Mouse (Mus musculus): ENCODE results near the gene Rfx3. TPM values are rescaled to one million over a fixed set of nuclear protein-coding genes. Genes with fewer than 3 reads are reported as not detected.

Gene Rfx3
- polyA plus RNA-seq (2016; fragmentation: Nextera tagmentation; extraction: Ambion mirVana), result 26.8 and 26.9 TPM in 2 replicates

DNA sequence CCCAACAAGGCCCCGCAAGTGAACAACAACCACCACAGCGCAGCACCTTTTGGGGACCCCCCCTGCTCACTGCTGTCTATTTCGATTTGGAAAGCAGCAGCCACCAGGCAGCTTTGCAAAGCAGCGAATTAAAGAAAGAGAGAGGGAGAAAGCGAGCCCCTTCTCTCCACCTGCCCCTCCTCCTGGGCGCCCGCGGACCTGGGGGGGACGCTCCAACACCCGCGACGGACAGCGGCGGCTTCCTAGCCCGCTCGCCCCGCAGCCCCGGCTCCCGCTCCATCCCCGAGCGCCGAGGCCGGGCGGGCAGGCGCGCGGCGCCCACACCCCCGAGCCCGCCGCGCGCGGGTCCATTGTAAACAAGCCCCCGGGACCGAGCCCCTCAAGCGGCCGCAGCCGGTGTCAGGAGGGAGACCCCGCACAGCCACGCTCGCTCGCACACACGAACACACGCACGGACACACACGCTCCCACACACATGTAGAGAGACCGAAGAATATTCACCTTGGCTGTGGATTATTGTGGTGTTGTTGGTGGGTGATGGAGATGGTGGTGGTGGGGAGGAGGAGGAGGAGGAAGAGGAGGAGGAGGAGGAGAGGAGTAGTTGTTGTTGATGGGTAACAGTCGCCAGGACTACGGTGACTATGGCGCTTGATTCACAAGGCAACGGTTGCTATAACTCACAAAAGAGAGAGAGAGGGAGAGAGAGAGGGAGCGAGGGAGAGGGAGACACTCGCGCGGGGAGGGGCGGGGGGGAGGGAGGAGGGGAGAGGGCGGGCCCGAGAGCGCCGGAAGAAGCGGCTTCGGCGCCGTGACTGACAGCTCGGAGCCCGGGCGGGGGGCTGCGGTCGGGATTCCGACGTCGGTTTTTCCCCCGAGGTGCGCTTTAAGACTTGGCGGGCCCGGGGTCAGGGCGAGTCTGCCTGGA is at the start of gene Rfx3:
Gene Rfx3, minus strand, starts transcription at position 696 of the 925 bp plus-strand sequence.
- H3K9me3 ChIP-seq, result no peaks in the 10 kb centered on the region
- H3K36me3 ChIP-seq, result no peaks in the 10 kb centered on the region
- ATAC-seq (ENCODE audit: low FRiP score, low read depth), result peak; percentile 87
- H3K4me1 ChIP-seq, result peaks cover 8% of the 10 kb centered on the region; the same call in 1 of the 2 replicates
- WGBS, result under 1% methylated on average over 76 of the region's 78 CpGs
- no peaks in the 10 kb centered on the region for H3K27me3 ChIP-seq (replicated peaks)
- peak within 1 kb of the TSS; percentile 96 for H3K9ac ChIP-seq
- H3K27ac ChIP-seq, result peak within 1 kb of the TSS; percentile 99
- peak within 1 kb of the TSS; percentile 71 for H3K4me2 ChIP-seq (replicated peaks)
- peak within 1 kb of the TSS; percentile 89 for H3K4me3 ChIP-seq

GRCm38 (mm10) chr19:28052058-28052457 is 41.1 kb upstream of the Rfx3 start:
- Histone ChIP-seq H3K27me3 (replicated peaks) (no peaks in the 10 kb centered on the region), H3K4me1 (no peaks in the 10 kb centered on the region), H3K36me3 (no peaks in the 10 kb centered on the region), H3K4me2 (replicated peaks) (no peak overlapping the region), H3K9ac (no peak overlapping the region), H3K4me3 (no peak overlapping the region), H3K9me3 (no peaks in the 10 kb centered on the region), H3K27ac (no peak overlapping the region)
- ATAC-seq (ENCODE audit: low FRiP score, low read depth), result no peak
- 86% methylated on average over 1 of the region's 1 CpGs for WGBS

- no peak overlapping the region for H3K27ac ChIP-seq
- no peak for ATAC-seq (ENCODE audit: low FRiP score, low read depth)
- H3K9ac ChIP-seq, result no peak overlapping the region
- no peak overlapping the region for H3K4me3 ChIP-seq
- H3K9me3 ChIP-seq, result no peaks in the 10 kb centered on the region
- H3K4me1 ChIP-seq, result no peaks in the 10 kb centered on the region
- H3K36me3 ChIP-seq, result no peaks in the 10 kb centered on the region
- H3K27me3 ChIP-seq (replicated peaks), result no peaks in the 10 kb centered on the region
- no peak overlapping the region for H3K4me2 ChIP-seq (replicated peaks)
- 82% methylated on average over 5 of the region's 5 CpGs for WGBS
Observed at GRCm38 (mm10) chr19:28051571-28051970, 40.6 kb upstream of the Rfx3 start.

- no peak overlapping the region for H3K4me2 ChIP-seq (replicated peaks)
- 79% methylated on average over 4 of the region's 4 CpGs for WGBS
- no peak overlapping the region for H3K4me3 ChIP-seq
- no peak overlapping the region for H3K27ac ChIP-seq
- no peaks in the 10 kb centered on the region for H3K9me3 ChIP-seq
- no peaks in the 10 kb centered on the region for H3K36me3 ChIP-seq
- no peak overlapping the region for H3K9ac ChIP-seq
- no peaks in the 10 kb centered on the region for H3K27me3 ChIP-seq (replicated peaks)
- no peak for ATAC-seq (ENCODE audit: low FRiP score, low read depth)
- no peaks in the 10 kb centered on the region for H3K4me1 ChIP-seq
Observed at GRCm38 (mm10) chr19:28049280-28049679, 38.3 kb upstream of the Rfx3 start.

GRCm38 (mm10) chr19:28046806-28047205 is 35.8 kb upstream of the Rfx3 start:
- no peaks in the 10 kb centered on the region for H3K36me3 ChIP-seq
- no peak overlapping the region for H3K4me3 ChIP-seq
- H3K4me1 ChIP-seq, result no peaks in the 10 kb centered on the region
- no peak overlapping the region for H3K27ac ChIP-seq
- no peaks in the 10 kb centered on the region for H3K9me3 ChIP-seq
- H3K9ac ChIP-seq, result no peak overlapping the region
- 90% methylated on average over 5 of the region's 5 CpGs for WGBS
- H3K4me2 ChIP-seq (replicated peaks), result no peak overlapping the region
- no peaks in the 10 kb centered on the region for H3K27me3 ChIP-seq (replicated peaks)
- no peak for ATAC-seq (ENCODE audit: low FRiP score, low read depth)

DNA sequence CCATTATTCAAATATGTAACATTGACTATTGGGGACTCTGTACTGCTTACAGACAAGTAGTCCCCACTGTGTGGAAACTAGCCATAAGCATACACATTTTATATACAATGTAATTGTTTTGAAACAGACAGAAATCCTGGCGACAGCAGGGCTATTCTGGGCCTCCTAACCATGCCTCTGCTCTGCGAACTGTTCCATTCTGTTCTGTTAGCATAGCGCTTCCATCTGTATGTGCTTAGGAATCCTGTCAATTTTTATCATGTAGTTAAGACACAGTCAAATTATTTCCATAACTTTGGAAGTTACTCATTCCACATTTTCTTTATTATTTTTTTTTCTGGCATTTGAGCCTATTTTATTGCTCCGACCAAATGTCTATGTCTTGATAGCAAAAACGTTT is 34.0 kb upstream of the Rfx3 start:
- no peak for ATAC-seq (ENCODE audit: low FRiP score, low read depth)
- Histone ChIP-seq H3K4me3 (no peak overlapping the region), H3K9me3 (no peaks in the 10 kb centered on the region), H3K9ac (no peak overlapping the region), H3K27ac (no peak overlapping the region), H3K36me3 (no peaks in the 10 kb centered on the region), H3K4me2 (replicated peaks) (no peak overlapping the region), H3K4me1 (no peaks in the 10 kb centered on the region), H3K27me3 (replicated peaks) (no peaks in the 10 kb centered on the region)
- 85% methylated on average over 5 of the region's 5 CpGs for WGBS

GRCm38 (mm10) chr19:28011718-28012499 is 943 bp upstream of the Rfx3 start:
- Histone ChIP-seq H3K9me3 (no peaks in the 10 kb centered on the region), H3K9ac (peak overlapping the region; percentile 85), H3K27ac (peak overlapping the region; percentile 99), H3K4me3 (peak overlapping the region; percentile 89), H3K36me3 (no peaks in the 10 kb centered on the region), H3K4me2 (replicated peaks) (peak overlapping the region; percentile 71), H3K4me1 (peaks cover 8% of the 10 kb centered on the region; the same call in 1 of the 2 replicates), H3K27me3 (replicated peaks) (no peaks in the 10 kb centered on the region)
- WGBS, result 1% methylated on average over 52 of the region's 52 CpGs
- ATAC-seq (ENCODE audit: low FRiP score, low read depth), result peak; percentile 73

- WGBS, result 0% methylated on average over 28 of the region's 30 CpGs
- peak overlapping the region; percentile 89 for H3K4me3 ChIP-seq
- ATAC-seq (ENCODE audit: low FRiP score, low read depth), result peak; percentile 99
Observed at GRCm38 (mm10) chr19:28011396-28011717, 391 bp upstream of the Rfx3 start.

DNA sequence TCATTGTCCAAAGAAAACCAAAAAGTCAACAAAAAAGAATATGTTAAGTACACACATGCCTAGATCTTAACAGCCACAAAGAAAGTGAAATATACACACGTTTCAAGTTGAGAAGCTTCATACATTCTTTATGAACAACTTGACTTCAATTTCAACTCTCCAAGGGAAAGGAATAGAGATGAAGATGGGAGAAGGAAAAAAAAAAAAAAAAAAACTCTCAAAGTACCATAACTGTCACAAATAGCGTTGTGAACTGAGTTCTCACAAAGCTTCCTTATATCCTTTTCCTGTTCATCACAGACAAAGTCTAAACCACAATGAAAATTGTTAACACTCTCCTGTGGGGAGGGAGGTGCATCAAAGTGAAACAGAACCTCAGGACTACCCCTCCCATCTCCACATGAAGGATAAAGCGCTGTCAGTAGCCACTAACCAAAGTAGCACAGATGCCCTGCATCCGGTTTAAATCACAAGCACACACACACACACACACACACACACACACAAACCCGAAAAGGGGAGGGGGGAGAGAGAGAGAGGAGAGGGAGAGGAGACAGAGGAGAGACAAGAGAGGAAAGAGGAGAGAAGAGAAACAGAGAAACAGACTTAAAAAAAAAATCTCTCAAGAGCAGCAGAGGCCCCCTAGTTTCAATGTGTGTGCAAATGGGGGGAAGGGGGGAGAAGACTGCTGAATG is 1.2 kb downstream of the Rfx3 start:
- no peaks in the 10 kb centered on the region for H3K27me3 ChIP-seq (replicated peaks)
- H3K4me1 ChIP-seq, result peaks cover 8% of the 10 kb centered on the region; the same call in 1 of the 2 replicates
- under 1% methylated on average over 5 of the region's 5 CpGs for WGBS
- peak overlapping the region; percentile 99 for H3K27ac ChIP-seq
- no peaks in the 10 kb centered on the region for H3K9me3 ChIP-seq
- no peaks in the 10 kb centered on the region for H3K36me3 ChIP-seq
- peak overlapping the region; percentile 71 for H3K4me2 ChIP-seq (replicated peaks)
- H3K9ac ChIP-seq, result peak overlapping the region; percentile 96
- no peak for ATAC-seq (ENCODE audit: low FRiP score, low read depth)
- H3K4me3 ChIP-seq, result peak overlapping the region; percentile 89

More at GRCm38 (mm10) chr19:28011396-28011717, 391 bp upstream of the Rfx3 start:
- H3K27ac ChIP-seq, result peak overlapping the region; percentile 99
- H3K36me3 ChIP-seq, result no peaks in the 10 kb centered on the region
- H3K9ac ChIP-seq, result peak overlapping the region; percentile 96
- peak overlapping the region; percentile 71 for H3K4me2 ChIP-seq (replicated peaks)
- no peaks in the 10 kb centered on the region for H3K9me3 ChIP-seq
- no peaks in the 10 kb centered on the region for H3K27me3 ChIP-seq (replicated peaks)
- H3K4me1 ChIP-seq, result peaks cover 8% of the 10 kb centered on the region; the same call in 1 of the 2 replicates

DNA sequence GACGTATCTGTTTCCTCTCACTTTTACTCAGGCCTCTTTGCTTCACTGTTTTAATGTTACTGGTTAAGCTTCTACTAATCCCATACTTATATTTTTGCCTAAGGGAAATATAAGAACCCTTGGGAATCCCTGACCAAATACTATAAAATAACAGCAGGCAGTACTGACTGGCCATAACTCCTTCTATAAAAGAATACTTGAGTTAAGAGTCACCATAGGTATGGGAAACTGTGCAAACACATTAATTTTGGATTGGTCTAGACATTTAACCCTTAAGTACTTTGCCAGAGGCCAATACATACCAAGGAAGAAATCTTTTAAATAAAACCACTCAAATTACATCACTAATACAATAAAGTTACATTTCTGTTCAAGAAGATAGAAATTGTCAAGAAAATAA is 6.8 kb downstream of the Rfx3 start:
- Histone ChIP-seq H3K9ac (no peak overlapping the region), H3K36me3 (no peaks in the 10 kb centered on the region), H3K4me1 (no peaks in the 10 kb centered on the region), H3K4me2 (replicated peaks) (no peak overlapping the region), H3K27me3 (replicated peaks) (no peaks in the 10 kb centered on the region), H3K4me3 (no peak overlapping the region), H3K27ac (no peak overlapping the region), H3K9me3 (no peaks in the 10 kb centered on the region)
- ATAC-seq (ENCODE audit: low FRiP score, low read depth), result no peak
- 53% methylated on average over 1 of the region's 1 CpGs for WGBS

- Histone ChIP-seq H3K9ac (no peak overlapping the region), H3K4me3 (no peak overlapping the region), H3K4me1 (no peaks in the 10 kb centered on the region), H3K9me3 (no peaks in the 10 kb centered on the region), H3K27ac (no peak overlapping the region), H3K36me3 (no peaks in the 10 kb centered on the region), H3K4me2 (replicated peaks) (no peak overlapping the region), H3K27me3 (replicated peaks) (no peaks in the 10 kb centered on the region)
- no peak for ATAC-seq (ENCODE audit: low FRiP score, low read depth)
- 79% methylated on average over 1 of the region's 1 CpGs for WGBS
Observed at GRCm38 (mm10) chr19:28003474-28003873, 7.5 kb downstream of the Rfx3 start.

GRCm38 (mm10) chr19:28002708-28003107 is 8.3 kb downstream of the Rfx3 start:
- whole genome bisulfite sequencing, result 83% methylated on average over 3 of the region's 3 CpGs

More at GRCm38 (mm10) chr19:28002708-28003107, 8.3 kb downstream of the Rfx3 start:
- no peaks in the 10 kb centered on the region for H3K9me3 ChIP-seq
- no peak overlapping the region for H3K4me2 ChIP-seq (replicated peaks)
- H3K9ac ChIP-seq, result no peak overlapping the region
- ATAC-seq (ENCODE audit: low FRiP score, low read depth), result no peak
- H3K4me1 ChIP-seq, result no peaks in the 10 kb centered on the region
- no peak overlapping the region for H3K4me3 ChIP-seq
- no peaks in the 10 kb centered on the region for H3K27me3 ChIP-seq (replicated peaks)
- H3K27ac ChIP-seq, result no peak overlapping the region
- no peaks in the 10 kb centered on the region for H3K36me3 ChIP-seq
